Mouse (Mus musculus) C2C12 (cell line): ENCODE results near the gene Bysl. TPM values are rescaled to one million over a fixed set of nuclear protein-coding genes. Genes with fewer than 3 reads are reported as not detected.
"Not testable (repeated sequence)": the region's sequence is repeated elsewhere in the genome, so short reads cannot be mapped to it uniquely, and the experiment has no call there.

ENCODE experiments used
- H3K27me3 ChIP-seq: one replicate; pipeline ENCODE4 v1.6.1; 2011; ENCODE audit not compliant: control insufficient read depth, insufficient read depth, insufficient read length
- H3K36me3 ChIP-seq: one replicate; pipeline ENCODE4 v1.6.1; 2011; ENCODE audit not compliant: control insufficient read depth, insufficient read depth
- H3K4me3 ChIP-seq: one replicate; pipeline ENCODE4 v1.5.1; 2011; ENCODE audit warnings: mild to moderate bottlenecking, control low read depth; ENCODE audit not compliant: poor library complexity, insufficient read depth, severe bottlenecking
- H3K79me2 ChIP-seq: one replicate; pipeline ENCODE4 v1.6.1; 2011; ENCODE audit not compliant: control insufficient read depth, insufficient read depth
- H3K79me3 ChIP-seq: one replicate; pipeline ENCODE4 v1.6.1; 2011; ENCODE audit warnings: low read depth, control low read depth
- H3ac ChIP-seq: one replicate; pipeline ENCODE3; 2011; ENCODE audit warnings: low read depth; ENCODE audit not compliant: control insufficient read depth, insufficient read length
- CEBPB ChIP-seq: IDR thresholded peaks from one replicate; pipeline ENCODE4 v1.6.1; 2011; ENCODE audit warnings: low read depth, mild to moderate bottlenecking, control low read depth, moderate library complexity
- CTCF ChIP-seq: IDR thresholded peaks from one replicate; pipeline ENCODE4 v1.5.1; 2011; ENCODE audit not compliant: control insufficient read depth, insufficient read depth, insufficient read length
- FOSL1 ChIP-seq: IDR thresholded peaks from one replicate; pipeline ENCODE4 v1.8.0; 2011; ENCODE audit warnings: mild to moderate bottlenecking, low read length; ENCODE audit not compliant: poor library complexity, insufficient read depth, severe bottlenecking
- MAX ChIP-seq: IDR thresholded peaks from one replicate; pipeline ENCODE4 v1.6.1; 2011; ENCODE audit warnings: mild to moderate bottlenecking, control low read depth
- MYOD1 ChIP-seq: IDR thresholded peaks from one replicate; pipeline ENCODE4 v1.6.1; 2011; ENCODE audit warnings: low read depth; ENCODE audit not compliant: control insufficient read depth, insufficient read length
- MYOG ChIP-seq: IDR thresholded peaks from one replicate; pipeline ENCODE4 v1.6.1; 2011; ENCODE audit not compliant: control insufficient read depth, insufficient read length; ENCODE audit errors: extremely low read depth
- USF1 ChIP-seq: IDR thresholded peaks from one replicate; pipeline ENCODE4 v1.6.1; 2011; ENCODE audit warnings: low read depth, mild to moderate bottlenecking, control low read depth, moderate library complexity
- long read RNA-seq, 2 experiments: library from polyadenylated mRNA; unstranded; transcript quantifications; one replicate each; pipeline ENCODE4 v2.0.0; 2019 to 2020
- polyA plus RNA-seq: library from polyadenylated mRNA; unstranded; fragments of >200 nt; fragmentation: generic; extraction: Trizol; gene quantifications from one replicate; pipeline ENCODE4 v1.2.1, GENCODE M21; 2012; ENCODE audit warnings: missing spikeins

Gene Bysl
- polyA plus RNA-seq, result 42.6 TPM
- long read RNA-seq, experiment 1, transcript Bysl-201 (7 exons, 3,854 nt), result major isoform, 43 of 48 reads
- long read RNA-seq, experiment 1, partial matches to known transcripts, result 3 of 48 reads
- long read RNA-seq, experiment 1, other reads (novel, unspliced or antisense), result 2 of 48 reads
- long read RNA-seq, experiment 2, transcript Bysl-201 (7 exons, 3,854 nt), result major isoform, 448 of 452 reads
- long read RNA-seq, experiment 2, partial matches to known transcripts, result 3 of 452 reads
- long read RNA-seq, experiment 2, other reads (novel, unspliced or antisense), result 1 of 452 reads

DNA sequence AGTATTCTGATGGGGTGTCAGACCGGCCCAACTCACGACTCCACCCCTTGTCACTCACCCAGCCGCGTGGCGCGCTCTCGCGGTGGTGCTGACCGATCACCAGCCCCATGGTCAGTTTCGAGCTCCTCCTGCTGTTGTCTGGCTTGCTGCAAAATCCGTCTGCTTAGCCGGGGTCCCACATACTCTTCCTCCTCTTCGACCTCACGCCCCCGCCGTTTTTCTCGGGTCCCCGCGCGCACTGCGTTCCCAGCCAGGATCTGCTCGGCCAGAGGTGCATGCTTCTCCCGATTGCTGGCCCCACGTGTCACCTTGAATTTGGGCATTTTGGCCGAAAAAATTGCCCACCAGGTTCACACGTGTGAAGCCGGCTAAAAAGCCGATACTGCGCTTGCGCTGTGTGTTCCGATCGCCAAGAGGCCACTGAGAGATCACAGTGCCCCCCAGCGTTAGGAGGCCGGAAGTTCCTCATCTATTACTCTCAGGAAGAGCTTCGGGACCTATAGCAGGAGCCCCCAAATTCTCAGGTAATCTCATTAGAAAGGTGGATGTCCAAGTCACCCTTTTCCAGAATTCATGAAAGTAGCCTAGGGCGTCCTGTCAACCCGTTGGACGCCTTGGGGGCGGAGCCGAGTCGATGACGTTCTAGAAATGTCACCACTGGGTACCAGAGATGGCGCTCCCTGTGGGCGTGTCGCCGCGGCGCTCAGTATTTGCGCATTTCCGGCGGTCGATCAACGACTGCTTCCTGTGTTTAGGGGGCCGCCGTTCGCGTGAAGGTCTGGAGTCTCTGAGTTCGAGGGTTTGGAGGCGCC is at the start of gene Bysl, which contains the start of the genes Med20 and Gm20517:
Bysl (minus strand) TSS at position 644 of the 812 bp plus-strand sequence.
Med20 (plus strand) TSS at position 734 of the 812 bp plus-strand sequence.
Gm20517 (plus strand) TSS at position 741 of the 812 bp plus-strand sequence.
- TF ChIP-seq MYOD1, result no peak
- no peak for TF ChIP-seq MYOG
- peak; percentile 3 for TF ChIP-seq USF1
- peak; percentile 47 for TF ChIP-seq CTCF
- TF ChIP-seq MAX, result peak; percentile 72
- no peak for TF ChIP-seq FOSL1
- Histone ChIP-seq H3K36me3 (peaks cover 43% of the 10 kb centered on the region), H3K4me3 (peak within 1 kb of the TSS; percentile 87), H3K79me3 (peaks cover 78% of the 10 kb centered on the region), H3K79me2 (peaks cover 97% of the 10 kb centered on the region), H3K27me3 (no peaks in the 10 kb centered on the region), H3ac (peak within 1 kb of the TSS; percentile 79)

DNA sequence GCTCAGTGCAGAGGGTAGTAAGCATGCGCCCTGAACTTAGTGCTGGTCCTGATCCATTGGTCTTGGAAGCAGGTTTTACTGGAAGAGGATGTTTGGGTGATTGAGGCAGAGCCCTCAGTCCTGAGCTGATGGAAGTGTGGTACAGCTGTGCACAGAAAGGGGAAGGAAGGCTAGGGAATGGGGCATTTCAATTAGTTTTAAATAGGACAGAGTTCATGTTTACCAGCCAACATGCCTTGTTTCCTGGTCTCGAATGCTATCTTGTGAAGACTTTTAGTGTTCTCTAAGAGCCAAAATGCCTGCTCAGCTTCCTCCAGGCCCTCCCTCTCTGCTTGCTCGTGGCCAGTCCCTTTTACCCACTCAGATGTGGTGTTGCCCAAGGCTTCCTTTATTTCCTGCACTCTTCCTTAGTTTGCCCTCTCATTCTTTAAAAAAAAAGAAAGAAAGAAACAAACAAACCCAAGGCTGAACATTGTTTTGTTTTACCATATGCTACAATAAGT is 47.5 kb upstream of the Bysl start:
- Histone ChIP-seq H3K27me3 (no peaks in the 10 kb centered on the region), H3K79me2 (no peaks in the 10 kb centered on the region), H3ac (no peak overlapping the region), H3K36me3 (no peaks in the 10 kb centered on the region), H3K4me3 (no peak overlapping the region), H3K79me3 (no peaks in the 10 kb centered on the region)
- no peak for TF ChIP-seq MAX
- TF ChIP-seq CEBPB, result no peak
- TF ChIP-seq CTCF, result no peak
- TF ChIP-seq MYOD1, result no peak
- no peak for TF ChIP-seq USF1
- TF ChIP-seq MYOG, result no peak
- TF ChIP-seq FOSL1, result no peak

- H3K79me2 ChIP-seq, result no peaks in the 10 kb centered on the region
- TF ChIP-seq CEBPB (no peak), FOSL1 (no peak), MAX (no peak), CTCF (no peak), MYOD1 (no peak)
- no peaks in the 10 kb centered on the region for H3K79me3 ChIP-seq
- no peak overlapping the region for H3K4me3 ChIP-seq
- H3K36me3 ChIP-seq, result no peaks in the 10 kb centered on the region
- H3K27me3 ChIP-seq, result no peaks in the 10 kb centered on the region
- H3ac ChIP-seq, result no peak overlapping the region
These were observed 46.6 kb upstream of the Bysl start for GRCm38 (mm10) chr17:47657901-47658300.

- no peaks in the 10 kb centered on the region for H3K27me3 ChIP-seq
- no peaks in the 10 kb centered on the region for H3K79me2 ChIP-seq
- no peak overlapping the region for H3K4me3 ChIP-seq
- TF ChIP-seq MYOD1, result no peak
- no peak for TF ChIP-seq CEBPB
- TF ChIP-seq CTCF, result no peak
- TF ChIP-seq MAX, result no peak
- TF ChIP-seq FOSL1, result no peak
- TF ChIP-seq MYOG, result no peak
- no peak for TF ChIP-seq USF1
- no peaks in the 10 kb centered on the region for H3K36me3 ChIP-seq
- no peaks in the 10 kb centered on the region for H3K79me3 ChIP-seq
- no peak overlapping the region for H3ac ChIP-seq
These were observed 44.4 kb upstream of the Bysl start for GRCm38 (mm10) chr17:47655697-47656096.

GRCm38 (mm10) chr17:47654346-47654745 is 43.1 kb upstream of the Bysl start:
- not testable (repeated sequence) for H3K36me3 ChIP-seq, H3K79me3 ChIP-seq, H3K4me3 ChIP-seq, H3K27me3 ChIP-seq, H3K79me2 ChIP-seq, H3ac ChIP-seq
